Mouse (Mus musculus): ENCODE results near the gene Gm17467. TPM values are rescaled to one million over a fixed set of nuclear protein-coding genes. Genes with fewer than 3 reads are reported as not detected.
"Not testable (repeated sequence)": the region's sequence is repeated elsewhere in the genome, so short reads cannot be mapped to it uniquely, and the experiment has no call there.

Gm17467 gene
- not detected in 2 replicates for polyA plus RNA-seq (2015; fragmentation: Nextera tagmentation; extraction: Ambion mirVana)

- no CpG with 5 or more reads among the region's 3 CpGs for WGBS
- ATAC-seq (ENCODE audit: insufficient number of reproducible peaks, low FRiP score, low TSS enrichment, low read depth): not testable (repeated sequence)
Measured at GRCm38 (mm10) chrX:123704691-123705090, at the start of gene Gm17467. Gene Gm17467 (minus strand): TSS chrX:123704791.

More at GRCm38 (mm10) chrX:123704691-123705090, at the start of gene Gm17467:
- H3K27me3 ChIP-seq, H3K4me2 ChIP-seq, H3K27ac ChIP-seq, H3K9me3 ChIP-seq, H3K36me3 ChIP-seq, H3K4me3 ChIP-seq, H3K9ac ChIP-seq, H3K4me1 ChIP-seq: not testable (repeated sequence)

Other genes starting within 250 kb of the Gm17467 start
- gene Cldn34c2, start 123.1 kb downstream of the Gm17467 start, polyA plus RNA-seq (2015; fragmentation: Nextera tagmentation; extraction: Ambion mirVana): not detected in 2 replicates
- not detected in 2 replicates for gene Cldn34c3, start 88.9 kb upstream of the Gm17467 start, polyA plus RNA-seq (2015; fragmentation: Nextera tagmentation; extraction: Ambion mirVana)

Measured in limb, embryonic 15.5 days (tissue).